Mouse (Mus musculus) liver, embryonic 15.5 days (tissue): ENCODE results near the gene Myo1c. TPM values are rescaled to one million over a fixed set of nuclear protein-coding genes. Genes with fewer than 3 reads are reported as not detected.

Source experiments
- polyA plus RNA-seq: library from polyadenylated mRNA; unstranded; fragments of >200 nt; fragmentation: Nextera tagmentation; extraction: Ambion mirVana; gene quantifications from 2 replicates; pipeline ENCODE4 v1.2.1, GENCODE M21; 2015

Myo1c gene
- polyA plus RNA-seq, 1 experiment from 2014 or later, result 20.6 TPM

Other genes starting within 250 kb of the Myo1c start
- gene Serpinf1, start 227.8 kb upstream of the Myo1c start, polyA plus RNA-seq, result 265 and 279 TPM in 2 replicates
- gene Serpinf2, start 210.9 kb upstream of the Myo1c start, polyA plus RNA-seq, result 631 and 714 TPM in 2 replicates
- gene Wdr81, start 195.8 kb upstream of the Myo1c start, polyA plus RNA-seq, result 21.0 and 26.2 TPM in 2 replicates
- 18.8 and 19.9 TPM in 2 replicates for gene Tlcd2, start 188.8 kb upstream of the Myo1c start, polyA plus RNA-seq
- gene Prpf8, start 163.7 kb upstream of the Myo1c start, polyA plus RNA-seq, result 25.8 and 28.0 TPM in 2 replicates
- gene Rilp, start 140.4 kb upstream of the Myo1c start, polyA plus RNA-seq, result 3.7 TPM in 2 replicates
- 2.8 and 3.6 TPM in 2 replicates for gene Scarf1, start 137.0 kb upstream of the Myo1c start, polyA plus RNA-seq
- gene Slc43a2, start 118.8 kb upstream of the Myo1c start, polyA plus RNA-seq, result 4.2 and 5.8 TPM in 2 replicates
- gene Pitpna, start 62.4 kb upstream of the Myo1c start, polyA plus RNA-seq, result 30.7 and 33.1 TPM in 2 replicates
- 16.0 and 18.3 TPM in 2 replicates for gene Inpp5k, start 19.5 kb upstream of the Myo1c start, polyA plus RNA-seq
- 32.3 and 33.9 TPM in 2 replicates for gene Crk, start 28.8 kb downstream of the Myo1c start, polyA plus RNA-seq
- 198 and 218 TPM in 2 replicates for gene Ywhae, start 82.4 kb downstream of the Myo1c start, polyA plus RNA-seq
- gene Doc2b, start 145.5 kb downstream of the Myo1c start, polyA plus RNA-seq, result 0.02 TPM in 1 of 2 replicates, not detected in the other